8 mouse cellular contexts compared by ENCODE assay signal in genomic region chr19:53653624-53654467, GRCm38 (mm10). TPM values are rescaled to one million over a fixed set of nuclear protein-coding genes. Genes with fewer than 3 reads are reported as not detected.
DNase-seq lines count a peak whose midpoint lies in the region; ATAC-seq lines count a peak whose summit lies in the region.

No protein-coding gene starts in this region.

- H3K36me3 ChIP-seq in midbrain, embryonic 12.5 days, result no peaks in the 10 kb centered on the region
- H3K36me3 ChIP-seq in midbrain, embryonic 10.5 days, result peaks cover 10% of the 10 kb centered on the region
- no peaks in the 10 kb centered on the region for H3K36me3 ChIP-seq in forebrain, embryonic 14.5 days (ENCODE audit: control insufficient read depth, insufficient read depth, low read length)
- no peaks in the 10 kb centered on the region for H3K36me3 ChIP-seq in kidney, embryonic 14.5 days (ENCODE audit: control insufficient read depth, insufficient read depth, low read length)
- H3K36me3 ChIP-seq in midbrain, embryonic 13.5 days, result 0 out of 2 replicates have a peak, but pooled peaks cover 7% of the 10 kb centered on the region

- H3K9me3 ChIP-seq in midbrain, embryonic 12.5 days, result no peaks in the 10 kb centered on the region
- no peaks in the 10 kb centered on the region for H3K9me3 ChIP-seq in midbrain, embryonic 10.5 days (replicated peaks)
- no peaks in the 10 kb centered on the region for H3K9me3 ChIP-seq in forebrain, embryonic 14.5 days (replicated peaks; ENCODE audit: control insufficient read depth, low read length)
- H3K9me3 ChIP-seq in kidney, embryonic 14.5 days (ENCODE audit: control insufficient read depth, low read length), result no peaks in the 10 kb centered on the region
- no peaks in the 10 kb centered on the region for H3K9me3 ChIP-seq in midbrain, embryonic 13.5 days

- peaks cover 6% of the 10 kb centered on the region; the same call in 1 of the 2 replicates for H3K27me3 ChIP-seq in midbrain, embryonic 12.5 days
- no peaks in the 10 kb centered on the region for H3K27me3 ChIP-seq in midbrain, embryonic 10.5 days (ENCODE audit: low read depth, poor library complexity, severe bottlenecking)
- no peaks in the 10 kb centered on the region for H3K27me3 ChIP-seq in forebrain, embryonic 14.5 days (replicated peaks; ENCODE audit: control insufficient read depth, insufficient read depth, low read length)
- H3K27me3 ChIP-seq in kidney, embryonic 14.5 days (ENCODE audit: control insufficient read depth, insufficient read depth, low read length), result no peaks in the 10 kb centered on the region
- H3K27me3 ChIP-seq in midbrain, embryonic 13.5 days, result no peaks in the 10 kb centered on the region

- H3K4me2 ChIP-seq in midbrain, embryonic 12.5 days (replicated peaks), result no peak overlapping the region
- H3K4me2 ChIP-seq in forebrain, embryonic 14.5 days (ENCODE audit: low read length), result no peak overlapping the region
- peak overlapping the region; percentile 25 for H3K4me2 ChIP-seq in kidney, embryonic 14.5 days (replicated peaks; ENCODE audit: low read depth, low read length)
- no peak overlapping the region for H3K4me2 ChIP-seq in midbrain, embryonic 13.5 days (replicated peaks)

- no peak overlapping the region for H3K27ac ChIP-seq in midbrain, embryonic 12.5 days (replicated peaks)
- no peak overlapping the region; the same call in 1 of the 2 replicates for H3K27ac ChIP-seq in midbrain, embryonic 10.5 days (replicated peaks)
- H3K27ac ChIP-seq in forebrain, embryonic 14.5 days (ENCODE audit: low read depth, low read length), result no peak overlapping the region
- peak overlapping the region; percentile 88 for H3K27ac ChIP-seq in kidney, embryonic 14.5 days (ENCODE audit: low read depth, low read length)
- H3K27ac ChIP-seq in midbrain, embryonic 13.5 days, result no peak overlapping the region

- WGBS in midbrain, embryonic 12.5 days, result 68% methylated on average over 20 of the region's 20 CpGs
- WGBS in midbrain, embryonic 10.5 days, result 73% methylated on average over 20 of the region's 20 CpGs
- WGBS in forebrain, embryonic 14.5 days, result 56% methylated on average over 20 of the region's 20 CpGs
- WGBS in kidney, embryonic 14.5 days, result 21% methylated on average over 20 of the region's 20 CpGs
- 69% methylated on average over 20 of the region's 20 CpGs for WGBS in midbrain, embryonic 13.5 days

- H3K9ac ChIP-seq in midbrain, embryonic 12.5 days (replicated peaks), result no peak overlapping the region
- H3K9ac ChIP-seq in forebrain, embryonic 14.5 days (ENCODE audit: low read length), result no peak overlapping the region
- no peak overlapping the region for H3K9ac ChIP-seq in kidney, embryonic 14.5 days (ENCODE audit: low read depth, low read length)
- H3K9ac ChIP-seq in midbrain, embryonic 13.5 days (replicated peaks), result no peak overlapping the region

- H3K4me1 ChIP-seq in midbrain, embryonic 12.5 days, result peaks cover 22% of the 10 kb centered on the region
- H3K4me1 ChIP-seq in midbrain, embryonic 10.5 days, result peaks cover 36% of the 10 kb centered on the region
- H3K4me1 ChIP-seq in forebrain, embryonic 14.5 days (ENCODE audit: control insufficient read depth, insufficient read depth, low read length), result peaks cover 3% of the 10 kb centered on the region; the same call in 1 of the 2 replicates
- peaks cover 42% of the 10 kb centered on the region for H3K4me1 ChIP-seq in kidney, embryonic 14.5 days (ENCODE audit: control insufficient read depth, insufficient read depth, low read length)
- peaks cover 27% of the 10 kb centered on the region for H3K4me1 ChIP-seq in midbrain, embryonic 13.5 days (replicated peaks)

- DNase-seq in midbrain, embryonic 10.5 days (ENCODE audit: low spot score), result no peak
- DNase-seq in forebrain, embryonic 14.5 days (ENCODE audit: low spot score), result peak; percentile 52
- no peak for DNase-seq in cerebellum, postnatal 36 days
- DNase-seq in spleen, postnatal 4 days (ENCODE audit: low spot score in 2 of 2), result no peak

- ATAC-seq in midbrain, embryonic 12.5 days (ENCODE audit: low FRiP score, low read depth), result peak; percentile 48
- ATAC-seq in forebrain, embryonic 14.5 days, result peak; percentile 47
- peak; percentile 87 for ATAC-seq in kidney, embryonic 14.5 days (ENCODE audit: low FRiP score, low TSS enrichment)
- ATAC-seq in midbrain, embryonic 13.5 days, result peak; percentile 52
- ATAC-seq in activated CD4-positive, CD25-positive, alpha-beta regulatory T cell, adult 4 months, result no peak

- no peak overlapping the region for H3K4me3 ChIP-seq in midbrain, embryonic 12.5 days
- no peak overlapping the region for H3K4me3 ChIP-seq in midbrain, embryonic 10.5 days
- no peak overlapping the region for H3K4me3 ChIP-seq in forebrain, embryonic 14.5 days (ENCODE audit: low read depth, low read length)
- H3K4me3 ChIP-seq in kidney, embryonic 14.5 days (ENCODE audit: low read length), result 0 out of 2 replicates have a peak overlapping the region, but pooled peaks have one; percentile 4
- H3K4me3 ChIP-seq in midbrain, embryonic 13.5 days (replicated peaks), result no peak overlapping the region

RNA-seq across cellular contexts. Expression of gene Rbm20, which starts 23.3 kb away (rescaled TPM):
- polyA plus RNA-seq in midbrain, embryonic 12.5 days (2016; fragmentation: Nextera tagmentation; extraction: Ambion mirVana), result 1.3 and 1.9 TPM in 2 replicates
- 0.52 and 0.75 TPM in 2 replicates for polyA plus RNA-seq in midbrain, embryonic 10.5 days (2016; fragmentation: Nextera tagmentation; extraction: Ambion mirVana)
- polyA plus RNA-seq in forebrain, embryonic 14.5 days (2014; fragmentation: Nextera tagmentation; extraction: Ambion mirVana), result 4.4 and 4.7 TPM in 2 replicates
- polyA plus RNA-seq in kidney, embryonic 14.5 days (2014; fragmentation: Nextera tagmentation; extraction: Ambion mirVana), result 2.2 and 3.6 TPM in 2 replicates
- polyA plus RNA-seq in midbrain, embryonic 13.5 days (2015; fragmentation: Nextera tagmentation; extraction: Ambion mirVana), result 0.84 and 1.4 TPM in 2 replicates
- under 1 TPM; 0.24 to 0.41 TPM for polyA plus RNA-seq in activated CD4-positive, CD25-positive, alpha-beta regulatory T cell, adult 4 months (2017; shearing (Covaris generic))

RNA-seq across cellular contexts. Expression of gene Smc3, which starts 53.6 kb away (rescaled TPM):
- polyA plus RNA-seq in midbrain, embryonic 12.5 days (2016; fragmentation: Nextera tagmentation; extraction: Ambion mirVana), result 80.7 and 85.6 TPM in 2 replicates
- polyA plus RNA-seq in midbrain, embryonic 10.5 days (2016; fragmentation: Nextera tagmentation; extraction: Ambion mirVana), result 74.3 and 76.9 TPM in 2 replicates
- 61.8 and 70.9 TPM in 2 replicates for polyA plus RNA-seq in forebrain, embryonic 14.5 days (2014; fragmentation: Nextera tagmentation; extraction: Ambion mirVana)
- 80.2 and 83.5 TPM in 2 replicates for polyA plus RNA-seq in kidney, embryonic 14.5 days (2014; fragmentation: Nextera tagmentation; extraction: Ambion mirVana)
- 76.0 and 80.0 TPM in 2 replicates for polyA plus RNA-seq in midbrain, embryonic 13.5 days (2015; fragmentation: Nextera tagmentation; extraction: Ambion mirVana)
- polyA plus RNA-seq in activated CD4-positive, CD25-positive, alpha-beta regulatory T cell, adult 4 months (2017; shearing (Covaris generic)), result 10 to 100 TPM; 35.7 to 38.4 TPM
